Mouse (Mus musculus) lung, postnatal 4 days (tissue): ENCODE results near the gene C1qtnf6.

Experiments used
- DNase-seq, 2 experiments: peaks; one replicate each; pipeline ENCODE4 v3.0.0; 2021

C1qtnf6 gene

DNA sequence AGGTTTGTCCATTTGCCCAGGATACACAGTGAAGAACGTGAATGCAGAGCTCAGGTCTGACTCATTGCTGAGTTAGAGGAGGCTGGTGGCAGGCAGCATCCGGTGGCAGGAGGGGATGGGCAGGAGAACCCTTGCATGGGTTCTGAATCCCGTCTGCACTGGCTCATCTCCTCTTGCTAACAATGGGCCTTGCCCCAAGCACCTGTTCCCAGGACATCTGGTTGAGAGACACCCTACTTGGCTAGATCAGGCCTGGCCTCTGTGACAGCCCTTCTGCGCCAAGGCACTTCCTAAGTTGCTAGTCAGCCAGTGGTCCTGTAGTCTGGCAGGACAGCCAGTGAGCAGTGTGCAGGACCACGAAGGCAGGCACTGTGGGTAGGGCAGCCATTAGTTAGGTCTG is 51.7 kb downstream of the C1qtnf6 start:
- no peak for DNase-seq

GRCm38 (mm10) chr15:78478073-78478472 is 53.1 kb downstream of the C1qtnf6 start:
- no peak for DNase-seq

DNA sequence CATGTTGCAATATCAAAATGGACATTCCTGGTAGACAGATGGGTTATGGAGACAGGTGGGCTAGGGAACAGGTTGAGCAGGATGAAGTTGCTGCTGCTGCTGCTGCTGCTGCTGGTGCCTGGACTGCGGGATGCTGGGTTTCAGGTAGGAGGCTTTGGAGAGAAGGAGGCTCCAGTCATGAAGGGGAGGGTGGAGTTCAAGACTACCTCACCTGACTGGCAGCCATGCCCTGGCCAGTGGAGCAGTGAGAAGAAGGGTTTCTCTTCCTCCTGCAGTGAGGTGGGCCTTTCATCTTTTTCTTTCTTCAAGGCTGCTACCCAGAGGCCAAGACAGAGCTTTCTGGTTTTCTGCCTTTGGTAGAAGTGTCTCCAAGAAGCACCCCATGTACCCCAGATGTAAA is 54.3 kb downstream of the C1qtnf6 start:
- no peak for DNase-seq

DNA sequence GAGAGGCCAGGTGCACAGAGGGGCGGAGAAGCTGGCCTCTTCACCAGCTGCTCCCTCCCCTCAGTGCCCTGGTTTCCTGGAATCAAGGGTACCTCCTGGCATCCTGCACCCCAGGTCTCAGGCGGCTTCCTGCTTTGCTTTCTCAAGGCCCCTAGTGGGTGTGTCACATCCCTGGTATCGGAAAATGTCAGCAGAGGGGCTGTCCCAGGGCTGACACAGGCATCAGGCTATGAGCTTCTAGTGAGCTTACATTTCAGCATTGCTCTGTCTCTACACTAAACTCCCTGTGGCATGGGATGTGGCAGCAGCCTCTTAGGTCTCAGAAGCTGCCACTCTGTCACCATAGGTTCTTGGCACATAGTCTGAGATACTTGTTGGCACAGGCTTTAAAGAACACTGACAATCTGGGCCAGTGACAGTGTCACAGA is 55.6 kb downstream of the C1qtnf6 start:
- no peak for DNase-seq

DNA sequence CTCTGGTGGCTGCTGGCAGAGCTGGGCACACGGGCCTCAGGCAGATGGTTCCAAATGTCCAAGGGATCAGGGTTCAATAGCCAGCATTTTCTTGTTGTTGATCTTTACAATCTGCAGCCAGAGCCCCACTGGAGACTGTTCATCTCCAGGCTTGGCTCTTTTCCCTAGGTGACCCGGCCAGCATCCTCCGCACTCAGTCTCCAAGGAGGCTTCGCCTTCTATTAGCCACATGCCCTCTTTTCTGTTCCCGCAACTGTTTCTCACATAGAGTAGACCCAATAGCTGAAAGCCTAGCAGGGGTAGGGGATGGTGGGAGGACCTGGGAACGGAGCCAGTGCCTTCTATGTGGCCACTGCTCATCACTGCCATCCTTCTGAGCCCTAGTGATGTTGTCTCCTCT is 57.8 kb downstream of the C1qtnf6 start:
- no peak for DNase-seq
